Mouse (Mus musculus): Measurements from ENCODE around the gene Olfr1275.

Olfr1275 gene

DNA sequence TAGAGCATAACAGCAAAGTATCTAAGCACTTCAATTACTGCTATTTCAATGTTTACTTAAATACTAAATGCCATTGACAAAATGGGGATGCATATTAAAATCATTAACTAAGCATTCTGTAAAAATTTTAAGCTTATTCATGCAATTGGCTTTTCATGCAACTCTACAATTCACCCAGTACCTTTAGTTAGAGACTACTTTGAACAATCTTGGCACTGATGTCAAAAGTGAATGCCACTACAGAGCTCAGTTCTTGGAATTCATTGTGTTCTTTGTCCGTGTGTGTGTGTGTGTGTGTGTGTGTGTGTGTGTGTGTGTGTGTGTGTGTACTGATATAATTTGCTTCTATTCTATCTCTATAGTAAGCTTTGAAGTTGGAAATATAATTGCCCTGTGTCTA, at the start of gene Olfr1275:
Olfr1275 (minus strand) TSS at position 101 of the 400 bp plus-strand sequence.
- in situ Hi-C loops (cut with MboI, MseI), result no loop called here

DNA sequence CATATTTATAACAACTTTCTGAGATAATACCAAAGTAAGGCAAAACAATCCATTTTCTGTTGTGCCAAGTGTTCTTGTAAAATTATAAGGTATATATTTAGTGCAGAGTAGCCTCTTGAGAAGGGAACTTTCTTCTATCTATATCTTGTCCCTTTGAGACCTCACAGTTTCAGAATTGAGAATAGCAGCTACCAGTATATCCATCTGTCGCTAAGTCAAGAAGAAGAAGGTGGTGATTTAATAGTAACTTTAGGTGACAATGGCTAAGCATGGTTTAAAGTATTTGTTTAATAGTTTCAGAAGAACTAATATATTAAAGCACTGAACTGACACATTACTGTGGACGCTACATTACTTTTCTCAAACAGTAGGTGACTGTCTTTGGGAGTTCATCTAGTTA, 38.9 kb upstream of the Olfr1275 start, which contains the start of gene Olfr1277:
Olfr1277 (minus strand) TSS at position 101 of the 400 bp plus-strand sequence.
- in situ Hi-C loops (cut with MboI, MseI), result no loop called here

GRCm38 (mm10) chr2:111254216-111254615, 19.1 kb upstream of the Olfr1275 start, which contains the start of gene Olfr1276:
Gene Olfr1276, plus strand, starts transcription at chr2:111254516.
- in situ Hi-C loops (cut with MboI, MseI), result no loop called here

DNA sequence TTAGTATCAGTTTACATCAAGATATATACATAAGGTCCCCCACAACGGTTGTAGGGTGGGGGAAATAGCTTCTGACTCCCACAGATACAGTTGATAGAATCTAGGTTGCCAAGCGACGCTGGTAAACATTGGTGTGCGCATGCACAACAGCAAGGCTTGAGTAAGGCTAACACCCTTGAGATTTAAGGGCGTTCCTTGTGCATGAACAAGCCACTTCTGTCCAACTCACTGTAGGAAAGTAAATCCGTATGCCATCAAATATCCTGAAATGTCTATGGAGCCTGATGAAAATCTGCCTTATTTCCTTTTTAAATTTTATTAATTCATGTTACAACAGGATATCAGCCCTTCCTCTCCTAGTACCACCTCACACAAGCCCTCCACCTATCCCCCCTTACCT, 5.6 kb downstream of the Olfr1275 start, which contains the start of gene 4930430A15Rik:
4930430A15Rik (minus strand) TSS at position 101 of the 400 bp plus-strand sequence.
- in situ Hi-C loops (cut with MboI, MseI), result no loop called here

DNA sequence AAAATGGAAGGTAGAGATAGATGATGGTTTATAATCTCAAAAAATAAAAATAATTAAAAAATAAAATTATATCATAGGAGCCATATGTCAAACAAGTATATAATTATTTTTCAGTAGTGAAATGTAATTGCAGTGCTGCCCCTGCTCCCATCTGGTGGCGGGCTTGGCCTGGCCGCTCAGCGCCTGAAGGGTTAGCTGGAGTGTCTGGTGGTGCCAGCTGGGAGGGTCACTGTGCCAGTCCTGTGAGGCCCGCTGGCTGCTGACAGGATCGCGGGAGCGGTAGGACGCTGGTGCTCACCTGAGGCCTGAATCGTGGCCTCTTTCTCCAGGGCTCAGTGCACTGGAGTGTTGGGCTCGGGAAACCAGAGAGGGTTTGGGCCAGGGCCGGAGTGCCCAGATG, 53.0 kb downstream of the Olfr1275 start:
- in situ Hi-C loops (cut with MboI, MseI), result no loop called here
